Mouse (Mus musculus) heart, postnatal 0 days (tissue): ENCODE data around the gene Bcap31. TPM values are rescaled to one million over a fixed set of nuclear protein-coding genes. Genes with fewer than 3 reads are reported as not detected.

Source experiments
- ATAC-seq: fragments of 200-750 bp; cut with Nextera tagmentation; 2 replicates; pipeline ENCODE4 v1.8.0; 2017; ENCODE audit warnings: low read depth, moderate number of reproducible peaks, moderate library complexity; ENCODE audit not compliant: insufficient read depth
- DNase-seq: peaks from one replicate; pipeline ENCODE4 v3.0.0-alpha.2; 2016; ENCODE audit warnings: low spot score
- H3K27ac ChIP-seq: fragments of 300-500 bp; sonication (generic); 2 replicates; pipeline ENCODE4 v1.5.1; 2014; ENCODE audit warnings: low read depth, mild to moderate bottlenecking
- H3K27me3 ChIP-seq: fragments of 300-500 bp; sonication (generic); 2 replicates; pipeline ENCODE4 v1.6.1; 2014; ENCODE audit warnings: low read length, mixed read lengths; ENCODE audit not compliant: control insufficient read depth, insufficient read depth
- H3K36me3 ChIP-seq: fragments of 300-500 bp; sonication (generic); replicated peaks from 2 replicates; pipeline ENCODE4 v1.6.1; 2014; ENCODE audit warnings: low read length, mixed read lengths; ENCODE audit not compliant: control insufficient read depth, insufficient read depth
- H3K4me1 ChIP-seq: fragments of 300-500 bp; sonication (generic); 2 replicates; pipeline ENCODE4 v1.6.1; 2014; ENCODE audit warnings: antibody characterized with exemption; ENCODE audit not compliant: control insufficient read depth, insufficient read depth
- H3K4me2 ChIP-seq: fragments of 300-500 bp; sonication (generic); 2 replicates; pipeline ENCODE4 v1.6.1; 2014; ENCODE audit warnings: low read depth, mild to moderate bottlenecking, low read length, moderate library complexity
- H3K4me3 ChIP-seq: fragments of 300-500 bp; sonication (generic); 2 replicates; pipeline ENCODE4 v1.5.1; 2014; ENCODE audit warnings: low read depth, low read length
- H3K9ac ChIP-seq: fragments of 300-500 bp; sonication (generic); replicated peaks from 2 replicates; pipeline ENCODE4 v1.6.1; 2014; ENCODE audit warnings: low read depth, low read length, mixed read lengths
- H3K9me3 ChIP-seq: fragments of 300-500 bp; sonication (generic); replicated peaks from 2 replicates; pipeline ENCODE4 v1.6.1; 2016; ENCODE audit warnings: low read length; ENCODE audit not compliant: control insufficient read depth
- CTCF ChIP-seq: IDR thresholded peaks from 2 replicates; pipeline ENCODE4 v1.5.1; 2016; ENCODE audit warnings: antibody characterized with exemption, control low read depth, low read depth
- EP300 ChIP-seq: IDR thresholded peaks from 2 replicates; pipeline ENCODE4 v1.6.1; 2016; ENCODE audit warnings: antibody characterized with exemption, low read depth
- WGBS: fragments of 180-500 bp; shearing (Covaris S2); extraction: QIAGEN DNeasy Blood & Tissue Kit; methylation state at CpG from one replicate; pipeline ENCODE4 v1.1.7; 2014; 5-methylcytosine and 5-hydroxymethylcytosine counted together
- polyA plus RNA-seq: library from polyadenylated mRNA; unstranded; fragments of >200 nt; fragmentation: Nextera tagmentation; extraction: Ambion mirVana; gene quantifications from 2 replicates; pipeline ENCODE4 v1.2.1, GENCODE M21; 2015
- total RNA-seq: library from RNA; depleted of rRNA; stranded (reverse); fragments of >200 nt; gene quantifications from 2 replicates; pipeline ENCODE4 v1.2.3, GENCODE M21; 2014; ENCODE audit warnings: low replicate concordance

Bcap31 gene
- total and polyA plus RNA-seq, 2 experiments from 2014 or later, result 65.7 to 148 TPM

DNA sequence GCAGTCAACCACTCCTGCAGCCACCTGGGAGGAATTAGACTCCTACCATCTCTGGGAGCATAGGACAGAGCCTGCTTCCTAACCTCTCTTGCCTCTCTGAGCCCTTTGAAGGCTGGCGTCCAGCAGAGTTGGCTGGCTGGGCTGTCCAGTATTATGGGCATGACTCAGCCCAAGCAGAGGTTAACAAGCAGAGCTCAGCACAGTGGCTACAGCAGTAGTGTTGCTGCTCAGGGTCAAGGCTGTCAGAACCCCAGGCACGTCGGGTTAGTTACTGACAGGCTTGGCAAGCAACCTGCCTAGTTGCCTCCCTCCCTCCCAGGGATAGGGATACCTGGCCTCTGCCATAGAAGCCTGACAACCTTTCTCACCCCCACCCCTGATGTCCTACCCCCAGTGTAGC lies 2.3 kb upstream of the Bcap31 start:
- 23% methylated on average over 3 of the region's 3 CpGs for WGBS
- DNase-seq (no peak), ATAC-seq (no peak)
- Histone ChIP-seq H3K4me3 (0 out of 2 replicates have a peak overlapping the region, but pooled peaks have one; percentile 64), H3K27ac (peak overlapping the region; percentile 62), H3K9me3 (no peaks in the 10 kb centered on the region), H3K9ac (no peak overlapping the region), H3K4me2 (peak overlapping the region; percentile 71), H3K36me3 (no peaks in the 10 kb centered on the region), H3K4me1 (peaks cover 11% of the 10 kb centered on the region; the same call in 1 of the 2 replicates), H3K27me3 (no peaks in the 10 kb centered on the region)
- no peak for TF ChIP-seq CTCF
- TF ChIP-seq EP300, result no peak

DNA sequence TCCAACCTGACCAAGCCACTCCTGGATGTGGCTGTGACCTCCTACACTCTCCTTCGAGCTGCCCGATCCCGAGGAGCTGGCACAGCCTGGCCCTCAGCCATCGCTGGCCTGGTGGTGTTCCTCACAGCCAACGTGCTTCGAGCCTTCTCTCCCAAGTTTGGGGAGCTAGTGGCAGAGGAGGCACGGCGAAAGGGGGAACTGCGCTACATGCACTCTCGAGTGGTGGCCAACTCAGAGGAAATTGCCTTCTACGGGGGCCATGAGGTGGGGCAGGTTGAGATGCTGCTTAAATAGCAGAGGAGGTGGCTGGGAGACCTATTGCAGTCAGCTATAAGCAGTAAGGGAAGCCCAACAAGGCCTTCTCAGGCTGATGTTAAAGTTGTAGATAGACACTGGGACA lies 1.7 kb upstream of the Bcap31 start:
- peaks cover 11% of the 10 kb centered on the region; the same call in 1 of the 2 replicates for H3K4me1 ChIP-seq
- no peak for DNase-seq
- 59% methylated on average over 11 of the region's 11 CpGs for WGBS
- no peaks in the 10 kb centered on the region for H3K9me3 ChIP-seq
- H3K4me2 ChIP-seq, result peak overlapping the region; percentile 71
- no peak for ATAC-seq
- H3K36me3 ChIP-seq, result no peaks in the 10 kb centered on the region
- peak overlapping the region; percentile 64 for H3K4me3 ChIP-seq
- H3K9ac ChIP-seq, result no peak overlapping the region; the same call in 1 of the 2 replicates
- 0 out of 2 replicates have a peak overlapping the region, but pooled peaks have one; percentile 86 for H3K27ac ChIP-seq
- TF ChIP-seq EP300 (no peak), CTCF (no peak)
- no peaks in the 10 kb centered on the region for H3K27me3 ChIP-seq

DNA sequence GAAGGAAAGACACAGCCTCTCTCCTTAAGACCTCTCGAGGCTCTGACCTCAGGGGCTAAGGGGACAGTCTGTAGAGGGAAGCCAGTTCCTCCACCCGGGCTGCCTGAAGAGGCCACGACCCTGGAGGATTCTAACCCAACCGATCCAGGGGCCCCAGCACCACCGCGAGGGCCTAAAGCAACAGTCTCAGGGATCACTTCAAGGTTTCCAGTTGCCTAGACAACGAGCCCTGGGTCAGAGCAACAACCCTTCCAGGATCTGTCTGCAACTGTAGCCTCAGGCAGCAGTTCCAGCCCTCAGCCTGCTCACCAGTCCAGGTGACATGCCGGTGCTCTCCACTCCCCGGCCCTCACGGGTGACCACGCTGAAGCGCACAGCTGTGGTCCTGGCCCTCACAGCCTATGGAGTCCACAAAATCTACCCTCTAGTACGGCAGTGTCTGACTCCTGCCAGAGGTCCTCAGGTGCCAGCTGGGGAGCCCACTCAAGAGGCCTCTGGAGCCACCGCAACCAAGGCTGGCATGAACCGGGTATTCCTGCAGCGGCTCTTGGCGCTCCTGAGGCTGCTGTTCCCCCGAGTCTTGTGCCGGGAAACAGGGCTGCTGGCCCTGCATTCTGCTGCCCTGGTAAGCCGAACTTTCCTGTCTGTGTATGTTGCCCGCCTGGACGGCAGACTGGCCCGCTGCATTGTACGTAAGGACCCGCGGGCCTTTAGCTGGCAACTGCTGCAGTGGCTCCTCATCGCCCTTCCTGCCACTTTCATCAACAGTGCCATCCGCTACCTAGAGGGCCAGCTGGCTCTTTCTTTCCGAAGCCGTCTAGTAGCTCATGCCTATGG lies 952 bp upstream of the Bcap31 start:
- H3K9ac ChIP-seq, result peak overlapping the region; percentile 69
- H3K4me3 ChIP-seq, result peak overlapping the region; percentile 64
- peaks cover 11% of the 10 kb centered on the region; the same call in 1 of the 2 replicates for H3K4me1 ChIP-seq
- 39% methylated on average over 30 of the region's 30 CpGs for WGBS
- H3K27ac ChIP-seq, result peak overlapping the region; percentile 86
- DNase-seq, result no peak
- no peaks in the 10 kb centered on the region for H3K9me3 ChIP-seq
- no peak for TF ChIP-seq CTCF
- TF ChIP-seq EP300, result no peak
- no peak for ATAC-seq
- no peaks in the 10 kb centered on the region for H3K27me3 ChIP-seq
- no peaks in the 10 kb centered on the region for H3K36me3 ChIP-seq
- peak overlapping the region; percentile 71 for H3K4me2 ChIP-seq

DNA sequence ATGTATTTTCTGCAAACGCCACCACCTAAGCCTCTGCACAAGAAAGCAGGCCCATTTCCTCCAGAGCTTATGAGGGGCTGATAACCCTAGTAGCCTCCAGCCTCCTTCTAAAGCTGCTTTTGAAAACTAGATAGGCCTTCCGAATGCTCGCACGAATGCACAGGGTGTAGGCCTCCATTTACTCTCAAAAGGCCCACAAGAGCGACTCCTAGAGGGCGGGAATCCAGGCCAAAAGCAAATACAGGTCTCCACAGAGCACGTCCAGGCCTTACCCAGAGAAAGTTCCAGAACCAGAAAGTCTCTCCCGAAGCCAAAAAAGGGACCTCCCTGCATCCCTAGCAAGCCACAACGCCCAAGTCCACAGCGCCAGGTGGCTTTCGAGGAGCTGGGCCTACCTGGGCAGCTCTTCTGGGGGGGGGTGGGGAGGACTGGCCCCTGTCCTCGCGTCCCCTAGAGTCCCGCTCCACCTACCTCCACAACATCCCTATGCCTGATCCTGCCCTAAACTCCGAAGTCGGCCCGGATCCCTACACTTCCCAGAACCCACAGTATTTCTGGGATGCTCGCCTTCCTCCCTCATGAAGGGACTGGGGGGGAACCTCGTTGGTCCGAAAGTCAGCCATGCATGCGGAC lies 383 bp downstream of the Bcap31 start:
- Histone ChIP-seq H3K4me1 (peaks cover 11% of the 10 kb centered on the region; the same call in 1 of the 2 replicates), H3K4me2 (peak overlapping the region; percentile 71), H3K27ac (peak overlapping the region; percentile 86), H3K9ac (peak overlapping the region; percentile 69), H3K9me3 (no peaks in the 10 kb centered on the region), H3K36me3 (0 out of 2 replicates have a peak, but pooled peaks cover 6% of the 10 kb centered on the region), H3K4me3 (peak overlapping the region; percentile 64), H3K27me3 (no peaks in the 10 kb centered on the region)
- ATAC-seq (peak; percentile 18), DNase-seq (peak; percentile 27)
- WGBS, result 25% methylated on average over 21 of the region's 21 CpGs
- TF ChIP-seq CTCF (no peak), EP300 (no peak)

DNA sequence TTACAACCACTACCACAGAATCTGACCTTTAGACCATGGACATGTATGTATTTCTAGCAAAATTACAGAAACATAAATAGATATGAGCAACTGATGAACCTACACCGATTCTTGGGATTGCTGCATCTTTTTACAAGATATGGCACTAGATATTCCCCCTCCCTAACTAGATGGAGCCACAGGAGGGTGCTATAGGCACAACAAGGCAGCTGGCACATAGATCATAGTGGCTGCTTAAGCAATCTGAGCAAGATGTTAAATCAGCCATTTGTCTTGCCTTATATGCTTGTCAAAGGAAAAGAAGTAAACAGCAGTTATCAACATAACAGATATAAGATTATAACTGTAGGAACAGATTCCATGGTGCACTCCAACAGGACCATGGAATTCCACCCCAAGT lies 15.5 kb downstream of the Bcap31 start:
- Histone ChIP-seq H3K27me3 (no peaks in the 10 kb centered on the region), H3K4me3 (no peak overlapping the region), H3K27ac (no peak overlapping the region), H3K4me2 (no peak overlapping the region), H3K9ac (no peak overlapping the region), H3K36me3 (peaks cover 11% of the 10 kb centered on the region; the same call in 1 of the 2 replicates), H3K4me1 (no peaks in the 10 kb centered on the region), H3K9me3 (no peaks in the 10 kb centered on the region)
- WGBS, result 84% methylated on average over 1 of the region's 1 CpGs
- no peak for DNase-seq
- no peak for ATAC-seq
- TF ChIP-seq EP300 (no peak), CTCF (peak; percentile 36)
